Mouse (Mus musculus) neural tube, embryonic 12.5 days (tissue): ENCODE results near the gene Camsap1. TPM values are rescaled to one million over a fixed set of nuclear protein-coding genes. Genes with fewer than 3 reads are reported as not detected.
A peak's percentile ranks its signal among the peaks of the same experiment; 100 is the strongest.

Experiments used
- ATAC-seq: fragments of 200-750 bp; cut with Nextera tagmentation; 2 replicates; pipeline ENCODE4 v1.8.0; 2017; ENCODE audit warnings: low read depth, mild to moderate bottlenecking, moderate TSS enrichment, moderate library complexity; ENCODE audit not compliant: low FRiP score
- H3K27ac ChIP-seq: fragments of 300-500 bp; sonication (generic); 2 replicates; pipeline ENCODE4 v1.5.1; 2016
- H3K27me3 ChIP-seq: fragments of 300-500 bp; sonication (generic); replicated peaks from 2 replicates; pipeline ENCODE4 v1.6.1; 2016; ENCODE audit warnings: mild to moderate bottlenecking
- H3K36me3 ChIP-seq: fragments of 300-500 bp; sonication (generic); 2 replicates; pipeline ENCODE4 v1.6.1; 2016; ENCODE audit warnings: mild to moderate bottlenecking
- H3K4me1 ChIP-seq: fragments of 300-500 bp; sonication (generic); 2 replicates; pipeline ENCODE4 v1.6.1; 2016
- H3K4me2 ChIP-seq: fragments of 300-500 bp; sonication (generic); replicated peaks from 2 replicates; pipeline ENCODE4 v1.6.1; 2016; ENCODE audit warnings: mild to moderate bottlenecking
- H3K4me3 ChIP-seq: fragments of 300-500 bp; sonication (generic); 2 replicates; pipeline ENCODE4 v1.5.1; 2016
- H3K9ac ChIP-seq: fragments of 300-500 bp; sonication (generic); 2 replicates; pipeline ENCODE4 v1.6.1; 2016; ENCODE audit warnings: mild to moderate bottlenecking
- H3K9me3 ChIP-seq: fragments of 300-500 bp; sonication (generic); 2 replicates; pipeline ENCODE4 v1.6.1; 2016; ENCODE audit warnings: mild to moderate bottlenecking
- WGBS: fragments of 180-500 bp; shearing (Covaris S2); methylation state at CpG from one replicate; pipeline ENCODE4 v1.1.7; 2016; 5-methylcytosine and 5-hydroxymethylcytosine counted together
- polyA plus RNA-seq: library from polyadenylated mRNA; unstranded; fragments of >200 nt; fragmentation: Nextera tagmentation; extraction: Ambion mirVana; gene quantifications from 2 replicates; pipeline ENCODE4 v1.2.1, GENCODE M21; 2016

The Camsap1 gene
- polyA plus RNA-seq, 1 experiment from 2014 or later, result 82.6 TPM

- Histone ChIP-seq H3K4me2 (no peak overlapping the region), H3K9me3 (no peaks in the 10 kb centered on the region), H3K27ac (no peak overlapping the region), H3K9ac (no peak overlapping the region), H3K4me1 (no peaks in the 10 kb centered on the region), H3K4me3 (no peak overlapping the region), H3K27me3 (no peaks in the 10 kb centered on the region), H3K36me3 (no peaks in the 10 kb centered on the region)
- WGBS, result 87% methylated on average over 5 of the region's 5 CpGs
- ATAC-seq, result no peak
Measured at GRCm38 (mm10) chr2:25914821-25915220, 68.3 kb downstream of the Camsap1 start.

- H3K4me2 ChIP-seq, result no peak overlapping the region
- H3K9ac ChIP-seq, result no peak overlapping the region
- no peaks in the 10 kb centered on the region for H3K4me1 ChIP-seq
- no peaks in the 10 kb centered on the region for H3K9me3 ChIP-seq
- H3K36me3 ChIP-seq, result no peaks in the 10 kb centered on the region
- 81% methylated on average over 4 of the region's 4 CpGs for WGBS
- H3K4me3 ChIP-seq, result no peak overlapping the region
- H3K27me3 ChIP-seq, result no peaks in the 10 kb centered on the region
- ATAC-seq, result no peak
- H3K27ac ChIP-seq, result no peak overlapping the region
Measured at GRCm38 (mm10) chr2:25914201-25914600, 68.9 kb downstream of the Camsap1 start.

DNA sequence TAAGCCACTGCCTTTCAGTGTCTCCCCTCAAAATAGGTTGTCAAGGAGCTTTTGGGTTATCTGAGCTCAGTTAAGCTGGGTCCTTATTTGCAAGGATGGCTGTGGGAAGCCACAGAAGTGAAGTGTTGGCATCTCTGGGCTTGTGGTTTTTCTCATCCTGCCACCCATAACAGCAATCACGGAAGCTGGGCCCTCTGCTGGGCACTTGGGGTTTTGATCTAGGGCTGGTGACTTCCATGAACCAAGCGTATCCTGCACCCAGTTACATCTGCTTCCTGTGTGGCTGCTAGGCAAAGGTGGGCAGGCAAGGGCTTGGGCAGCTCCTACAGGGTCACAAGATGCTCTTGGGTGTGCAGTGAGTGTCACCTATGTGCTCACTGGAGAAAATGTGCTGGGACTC, 69.8 kb downstream of the Camsap1 start:
- no peak for ATAC-seq
- Histone ChIP-seq H3K36me3 (no peaks in the 10 kb centered on the region), H3K4me1 (no peaks in the 10 kb centered on the region), H3K27me3 (no peaks in the 10 kb centered on the region), H3K27ac (no peak overlapping the region), H3K4me3 (no peak overlapping the region), H3K9me3 (no peaks in the 10 kb centered on the region), H3K4me2 (no peak overlapping the region), H3K9ac (no peak overlapping the region)
- WGBS, result 59% methylated on average over 2 of the region's 2 CpGs

DNA sequence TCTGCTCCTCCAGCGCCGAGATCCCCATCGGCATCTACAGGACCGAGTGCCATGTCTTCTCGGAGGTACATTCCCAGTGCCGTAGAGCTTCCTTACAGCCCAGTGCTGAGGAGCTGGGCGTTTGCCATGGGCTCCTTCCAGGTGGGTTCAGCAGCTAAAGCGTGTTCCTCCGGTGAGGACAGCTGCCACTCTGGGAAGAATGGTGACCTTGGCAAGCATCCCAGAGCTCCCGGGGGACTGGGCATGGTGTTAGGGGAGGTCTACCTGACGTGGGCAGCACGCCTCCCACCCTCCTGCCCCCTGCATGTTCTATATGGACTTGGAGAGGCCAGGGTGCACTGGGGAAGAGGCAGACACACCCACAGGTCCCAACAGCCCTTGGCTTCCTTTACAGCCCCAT, 73.2 kb downstream of the Camsap1 start:
- no peaks in the 10 kb centered on the region for H3K36me3 ChIP-seq
- H3K27me3 ChIP-seq, result no peaks in the 10 kb centered on the region
- no peaks in the 10 kb centered on the region for H3K9me3 ChIP-seq
- no peak overlapping the region for H3K9ac ChIP-seq
- no peaks in the 10 kb centered on the region for H3K4me1 ChIP-seq
- no peak for ATAC-seq
- H3K4me3 ChIP-seq, result no peak overlapping the region
- no peak overlapping the region for H3K27ac ChIP-seq
- 84% methylated on average over 12 of the region's 12 CpGs for WGBS
- no peak overlapping the region for H3K4me2 ChIP-seq

- Histone ChIP-seq H3K9ac (no peak overlapping the region), H3K36me3 (no peaks in the 10 kb centered on the region), H3K4me2 (no peak overlapping the region), H3K4me1 (no peaks in the 10 kb centered on the region), H3K27me3 (no peaks in the 10 kb centered on the region), H3K27ac (no peak overlapping the region), H3K9me3 (no peaks in the 10 kb centered on the region), H3K4me3 (no peak overlapping the region)
- ATAC-seq, result no peak
- 90% methylated on average over 9 of the region's 9 CpGs for WGBS
Measured at GRCm38 (mm10) chr2:25898970-25899369, 84.1 kb downstream of the Camsap1 start.

- no peak for ATAC-seq
- Histone ChIP-seq H3K27me3 (no peaks in the 10 kb centered on the region), H3K9me3 (no peaks in the 10 kb centered on the region), H3K27ac (no peak overlapping the region), H3K36me3 (no peaks in the 10 kb centered on the region), H3K9ac (no peak overlapping the region), H3K4me1 (no peaks in the 10 kb centered on the region), H3K4me2 (no peak overlapping the region), H3K4me3 (no peak overlapping the region)
- WGBS, result 88% methylated on average over 7 of the region's 7 CpGs
Measured at GRCm38 (mm10) chr2:25892440-25892839, 90.6 kb downstream of the Camsap1 start.

GRCm38 (mm10) chr2:25888144-25888543, 94.9 kb downstream of the Camsap1 start:
- Histone ChIP-seq H3K36me3 (no peaks in the 10 kb centered on the region), H3K27ac (no peak overlapping the region), H3K4me1 (no peaks in the 10 kb centered on the region), H3K9me3 (no peaks in the 10 kb centered on the region), H3K4me3 (no peak overlapping the region), H3K4me2 (no peak overlapping the region), H3K27me3 (no peaks in the 10 kb centered on the region), H3K9ac (no peak overlapping the region)
- ATAC-seq, result no peak
- WGBS, result 69% methylated on average over 5 of the region's 5 CpGs

- H3K9ac ChIP-seq, result no peak overlapping the region
- no peaks in the 10 kb centered on the region for H3K4me1 ChIP-seq
- no peaks in the 10 kb centered on the region for H3K27me3 ChIP-seq
- 63% methylated on average over 8 of the region's 8 CpGs for WGBS
- H3K4me2 ChIP-seq, result no peak overlapping the region
- ATAC-seq, result no peak
- no peaks in the 10 kb centered on the region for H3K36me3 ChIP-seq
- H3K27ac ChIP-seq, result no peak overlapping the region
- H3K9me3 ChIP-seq, result no peaks in the 10 kb centered on the region
- no peak overlapping the region for H3K4me3 ChIP-seq
Measured at GRCm38 (mm10) chr2:25887226-25887625, 95.9 kb downstream of the Camsap1 start.

DNA sequence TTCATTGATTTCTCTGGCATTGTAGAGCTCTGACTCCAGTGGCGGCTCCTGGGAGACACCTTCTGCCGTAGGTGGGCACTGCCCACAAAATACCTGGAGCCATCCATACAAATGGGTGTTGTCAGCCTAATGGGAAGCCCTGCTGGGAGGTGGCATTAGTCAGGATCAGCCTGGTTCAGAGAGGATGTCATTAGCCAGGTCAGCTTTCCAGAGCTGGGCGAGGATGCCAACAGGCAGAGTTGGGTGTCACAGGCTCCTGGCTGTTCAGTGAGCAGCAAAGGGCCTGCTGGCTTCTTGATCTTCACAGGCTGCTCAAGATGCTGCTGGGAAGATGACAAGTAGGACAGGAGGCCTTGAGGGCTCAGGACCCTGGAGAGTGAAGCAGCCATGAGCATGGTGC, 98.3 kb downstream of the Camsap1 start:
- Histone ChIP-seq H3K4me1 (no peaks in the 10 kb centered on the region), H3K27ac (no peak overlapping the region), H3K4me3 (no peak overlapping the region), H3K36me3 (no peaks in the 10 kb centered on the region), H3K9me3 (no peaks in the 10 kb centered on the region), H3K27me3 (no peaks in the 10 kb centered on the region; the same call in 1 of the 2 replicates), H3K9ac (no peak overlapping the region), H3K4me2 (no peak overlapping the region)
- 89% methylated on average over 3 of the region's 3 CpGs for WGBS
- no peak for ATAC-seq

DNA sequence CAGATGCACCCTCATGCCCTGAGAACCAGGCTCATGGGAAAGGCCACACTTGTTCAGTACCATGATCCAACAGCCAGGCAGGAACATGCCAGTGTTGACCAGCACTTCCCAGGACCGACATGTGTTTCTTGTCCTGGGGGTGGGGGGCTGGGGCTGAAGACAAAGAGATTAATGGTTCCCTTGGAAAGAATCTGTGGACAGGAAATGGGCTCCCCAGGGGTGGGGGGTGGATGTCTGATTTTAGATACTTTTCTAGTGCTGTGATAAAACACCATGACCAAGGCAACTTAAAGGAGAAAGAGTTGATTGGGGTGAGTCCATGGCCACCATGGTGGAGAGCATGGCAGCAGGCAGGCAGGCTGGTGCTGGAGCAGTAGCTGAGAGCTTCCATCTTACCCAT, 100.8 kb downstream of the Camsap1 start:
- peaks cover 8% of the 10 kb centered on the region for H3K4me1 ChIP-seq
- WGBS, result 62% methylated on average over 1 of the region's 1 CpGs
- peaks cover 21% of the 10 kb centered on the region for H3K27me3 ChIP-seq
- H3K4me3 ChIP-seq, result no peak overlapping the region
- H3K9me3 ChIP-seq, result no peaks in the 10 kb centered on the region
- H3K36me3 ChIP-seq, result no peaks in the 10 kb centered on the region
- no peak overlapping the region for H3K27ac ChIP-seq
- H3K4me2 ChIP-seq, result no peak overlapping the region
- H3K9ac ChIP-seq, result no peak overlapping the region
- ATAC-seq, result no peak

DNA sequence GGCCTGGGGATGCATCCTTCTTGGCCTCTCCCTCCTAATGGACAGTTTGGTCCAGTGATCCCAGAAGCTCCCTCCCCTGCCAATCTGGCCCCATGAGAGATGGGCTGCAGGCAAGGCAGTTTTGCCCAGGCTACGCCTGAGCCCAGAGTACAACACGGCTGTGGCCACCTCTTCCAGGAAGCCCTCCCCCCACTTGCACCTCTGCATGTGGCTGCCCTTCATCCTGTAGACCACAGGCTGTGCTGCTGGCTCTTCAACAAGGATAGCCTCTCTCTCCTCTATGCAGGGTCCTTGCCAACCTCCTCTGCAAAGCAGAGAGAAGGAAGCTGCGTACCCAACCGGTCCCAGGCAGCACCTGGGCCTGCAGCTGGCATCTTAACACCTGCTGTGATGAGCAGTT, 104.0 kb downstream of the Camsap1 start:
- no peak for ATAC-seq
- Histone ChIP-seq H3K4me3 (no peak overlapping the region), H3K36me3 (no peaks in the 10 kb centered on the region), H3K9ac (no peak overlapping the region), H3K27me3 (peaks cover 24% of the 10 kb centered on the region), H3K4me2 (no peak overlapping the region), H3K27ac (no peak overlapping the region), H3K9me3 (no peaks in the 10 kb centered on the region), H3K4me1 (peaks cover 8% of the 10 kb centered on the region)
- WGBS, result 81% methylated on average over 4 of the region's 4 CpGs

DNA sequence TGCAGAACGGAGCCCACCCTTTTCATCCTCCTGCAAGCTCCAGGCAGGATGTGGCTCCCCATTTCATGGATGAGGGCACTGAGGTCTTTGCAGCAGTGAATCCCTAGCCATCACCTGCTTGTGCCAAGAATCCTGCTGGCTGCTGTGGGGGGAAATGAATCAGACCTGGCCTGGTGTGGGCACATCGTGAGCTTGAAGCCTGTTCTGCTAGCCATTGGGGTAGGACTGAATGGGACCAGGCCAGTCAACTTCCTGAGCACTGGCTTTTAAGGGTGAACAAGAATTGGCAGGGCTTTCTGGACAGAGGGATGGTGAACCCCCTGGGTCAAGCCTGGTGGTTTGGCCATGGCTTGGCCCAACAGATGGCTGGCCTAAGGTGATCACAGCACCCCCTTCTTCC, 104.6 kb downstream of the Camsap1 start:
- no peak overlapping the region for H3K4me3 ChIP-seq

DNA sequence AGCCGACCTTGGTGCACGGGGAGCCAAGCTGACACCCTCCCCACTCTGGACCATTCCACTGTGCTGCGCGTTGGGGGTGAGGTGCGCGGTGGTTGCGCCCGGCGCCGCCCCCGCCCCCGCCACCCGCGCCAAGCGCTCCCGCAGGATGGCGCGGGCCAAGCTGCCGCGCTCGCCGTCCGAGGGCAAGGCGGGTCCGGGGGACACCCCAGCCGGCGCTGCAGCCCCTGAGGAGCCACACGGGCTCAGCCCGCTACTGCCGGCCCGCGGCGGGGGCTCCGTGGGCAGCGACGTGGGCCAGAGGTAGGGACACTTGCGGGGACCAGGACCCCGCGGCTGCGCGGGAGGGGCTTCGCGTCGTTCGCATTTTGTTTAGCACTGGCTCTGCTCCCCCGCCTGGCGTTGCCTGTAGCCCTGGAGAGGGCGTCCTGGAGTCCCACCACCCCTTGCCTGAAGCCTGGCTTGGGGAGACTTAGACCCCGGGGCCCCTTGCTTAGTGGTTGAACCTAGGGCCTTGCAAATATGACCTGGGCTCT, 105.3 kb downstream of the Camsap1 start:
- H3K4me2 ChIP-seq, result peak overlapping the region; percentile 86
- H3K27me3 ChIP-seq, result peaks cover 24% of the 10 kb centered on the region
- H3K4me1 ChIP-seq, result peaks cover 8% of the 10 kb centered on the region
- no peaks in the 10 kb centered on the region for H3K36me3 ChIP-seq
- WGBS, result 2% methylated on average over 49 of the region's 49 CpGs
- peak; percentile 48; the same call in 1 of the 2 replicates for ATAC-seq
- H3K4me3 ChIP-seq, result peak overlapping the region; percentile 47
- no peaks in the 10 kb centered on the region for H3K9me3 ChIP-seq
- no peak overlapping the region for H3K27ac ChIP-seq
- peak overlapping the region; percentile 64 for H3K9ac ChIP-seq

More for the DNA sequence above, 104.6 kb downstream of the Camsap1 start:
- Histone ChIP-seq H3K27me3 (peaks cover 24% of the 10 kb centered on the region), H3K36me3 (no peaks in the 10 kb centered on the region), H3K27ac (no peak overlapping the region), H3K4me2 (peak overlapping the region; percentile 86; the same call in 1 of the 2 replicates), H3K4me1 (peaks cover 8% of the 10 kb centered on the region), H3K9me3 (no peaks in the 10 kb centered on the region), H3K9ac (no peak overlapping the region)
- ATAC-seq, result no peak
- WGBS, result 91% methylated on average over 2 of the region's 2 CpGs
